Mouse (Mus musculus): ENCODE measurements around the gene Cdon. TPM values are rescaled to one million over a fixed set of nuclear protein-coding genes. Genes with fewer than 3 reads are reported as not detected.

Gene Cdon
- polyA plus RNA-seq, 1 experiment from 2014 or later: 9.3 TPM

- 64% methylated on average over 3 of the region's 3 CpGs for WGBS
These were observed 97.2 kb downstream of the Cdon start, which contains the start of gene Gm1113 for GRCm38 (mm10) chr9:35518169-35518568. Gene Gm1113 (minus strand): TSS chr9:35518269.

GRCm38 (mm10) chr9:35520631-35521348 is 99.9 kb downstream of the Cdon start:
- Histone ChIP-seq H3K36me3 (ENCODE audit: control insufficient read depth, insufficient read depth, low read length) (no peaks in the 10 kb centered on the region), H3K4me1 (replicated peaks; ENCODE audit: control insufficient read depth, insufficient read depth, low read length) (peaks cover 9% of the 10 kb centered on the region), H3K27ac (ENCODE audit: low read depth) (no peak overlapping the region), H3K9ac (ENCODE audit: low read length) (no peak overlapping the region), H3K4me3 (ENCODE audit: low read depth, low read length) (no peak overlapping the region), H3K4me2 (ENCODE audit: low read length) (no peak overlapping the region), H3K9me3 (ENCODE audit: control insufficient read depth, low read length) (no peaks in the 10 kb centered on the region), H3K27me3 (replicated peaks; ENCODE audit: control insufficient read depth, insufficient read depth, low read length) (no peaks in the 10 kb centered on the region)
- ATAC-seq (replicated peaks; ENCODE audit: low FRiP score, low TSS enrichment, low read depth): no peak
- DNase-seq (ENCODE audit: low spot score): no peak
- 77% methylated on average over 6 of the region's 6 CpGs for WGBS

More at GRCm38 (mm10) chr9:35518169-35518568, 97.2 kb downstream of the Cdon start, which contains the start of gene Gm1113:
- no peak for ATAC-seq (replicated peaks; ENCODE audit: low FRiP score, low TSS enrichment, low read depth)
- Histone ChIP-seq H3K36me3 (ENCODE audit: control insufficient read depth, insufficient read depth, low read length) (no peaks in the 10 kb centered on the region), H3K27ac (ENCODE audit: low read depth) (no peak within 1 kb of the TSS), H3K9me3 (ENCODE audit: control insufficient read depth, low read length) (no peaks in the 10 kb centered on the region), H3K4me2 (ENCODE audit: low read length) (no peak within 1 kb of the TSS), H3K4me1 (replicated peaks; ENCODE audit: control insufficient read depth, insufficient read depth, low read length) (no peaks in the 10 kb centered on the region), H3K4me3 (ENCODE audit: low read depth, low read length) (no peak within 1 kb of the TSS), H3K9ac (ENCODE audit: low read length) (no peak within 1 kb of the TSS), H3K27me3 (replicated peaks; ENCODE audit: control insufficient read depth, insufficient read depth, low read length) (no peaks in the 10 kb centered on the region)
- DNase-seq (ENCODE audit: low spot score): no peak

GRCm38 (mm10) chr9:35522241-35522640 is 101.3 kb downstream of the Cdon start:
- no peak overlapping the region for H3K9ac ChIP-seq (ENCODE audit: low read length)
- peaks cover 9% of the 10 kb centered on the region for H3K4me1 ChIP-seq (replicated peaks; ENCODE audit: control insufficient read depth, insufficient read depth, low read length)
- 77% methylated on average over 2 of the region's 2 CpGs for WGBS
- no peak overlapping the region for H3K27ac ChIP-seq (ENCODE audit: low read depth)
- ATAC-seq (replicated peaks; ENCODE audit: low FRiP score, low TSS enrichment, low read depth): no peak
- no peaks in the 10 kb centered on the region for H3K36me3 ChIP-seq (ENCODE audit: control insufficient read depth, insufficient read depth, low read length)
- H3K27me3 ChIP-seq (replicated peaks; ENCODE audit: control insufficient read depth, insufficient read depth, low read length): no peaks in the 10 kb centered on the region
- no peak for DNase-seq (ENCODE audit: low spot score)
- no peak overlapping the region for H3K4me3 ChIP-seq (ENCODE audit: low read depth, low read length)
- H3K9me3 ChIP-seq (ENCODE audit: control insufficient read depth, low read length): no peaks in the 10 kb centered on the region
- H3K4me2 ChIP-seq (ENCODE audit: low read length): no peak overlapping the region

GRCm38 (mm10) chr9:35522821-35523515 is 102.0 kb downstream of the Cdon start:
- ATAC-seq (replicated peaks; ENCODE audit: low FRiP score, low TSS enrichment, low read depth): no peak
- H3K9me3 ChIP-seq (ENCODE audit: control insufficient read depth, low read length): no peaks in the 10 kb centered on the region
- 0 out of 2 replicates have a peak overlapping the region, but pooled peaks have one; percentile 62 for H3K27ac ChIP-seq (ENCODE audit: low read depth)
- WGBS: 76% methylated on average over 1 of the region's 1 CpGs
- DNase-seq (ENCODE audit: low spot score): no peak
- no peak overlapping the region for H3K9ac ChIP-seq (ENCODE audit: low read length)
- no peaks in the 10 kb centered on the region for H3K36me3 ChIP-seq (ENCODE audit: control insufficient read depth, insufficient read depth, low read length)
- no peaks in the 10 kb centered on the region for H3K27me3 ChIP-seq (replicated peaks; ENCODE audit: control insufficient read depth, insufficient read depth, low read length)
- H3K4me2 ChIP-seq (ENCODE audit: low read length): no peak overlapping the region
- H3K4me1 ChIP-seq (replicated peaks; ENCODE audit: control insufficient read depth, insufficient read depth, low read length): peaks cover 9% of the 10 kb centered on the region
- H3K4me3 ChIP-seq (ENCODE audit: low read depth, low read length): no peak overlapping the region

GRCm38 (mm10) chr9:35523541-35523940 is 102.6 kb downstream of the Cdon start:
- Histone ChIP-seq H3K36me3 (ENCODE audit: control insufficient read depth, insufficient read depth, low read length) (no peaks in the 10 kb centered on the region), H3K4me1 (replicated peaks; ENCODE audit: control insufficient read depth, insufficient read depth, low read length) (peaks cover 9% of the 10 kb centered on the region), H3K27me3 (replicated peaks; ENCODE audit: control insufficient read depth, insufficient read depth, low read length) (no peaks in the 10 kb centered on the region), H3K9ac (ENCODE audit: low read length) (no peak overlapping the region), H3K4me2 (ENCODE audit: low read length) (no peak overlapping the region), H3K27ac (ENCODE audit: low read depth) (peak overlapping the region; percentile 62), H3K9me3 (ENCODE audit: control insufficient read depth, low read length) (no peaks in the 10 kb centered on the region), H3K4me3 (ENCODE audit: low read depth, low read length) (no peak overlapping the region)
- ATAC-seq (replicated peaks; ENCODE audit: low FRiP score, low TSS enrichment, low read depth) (peak; percentile 78), DNase-seq (ENCODE audit: low spot score) (peak; percentile 72)
- WGBS: 30% methylated on average over 5 of the region's 5 CpGs

GRCm38 (mm10) chr9:35523941-35524411 is 103.0 kb downstream of the Cdon start:
- 22% methylated on average over 7 of the region's 7 CpGs for WGBS
- ATAC-seq (replicated peaks; ENCODE audit: low FRiP score, low TSS enrichment, low read depth): peak; percentile 77
- peak overlapping the region; percentile 1; the same call in 1 of the 2 replicates for H3K4me2 ChIP-seq (ENCODE audit: low read length)

GRCm38 (mm10) chr9:35529141-35529540 is 108.2 kb downstream of the Cdon start:
- Histone ChIP-seq H3K36me3 (ENCODE audit: control insufficient read depth, insufficient read depth, low read length) (no peaks in the 10 kb centered on the region), H3K9ac (ENCODE audit: low read length) (no peak overlapping the region), H3K4me3 (ENCODE audit: low read depth, low read length) (no peak overlapping the region), H3K4me2 (ENCODE audit: low read length) (no peak overlapping the region), H3K27me3 (replicated peaks; ENCODE audit: control insufficient read depth, insufficient read depth, low read length) (no peaks in the 10 kb centered on the region), H3K4me1 (replicated peaks; ENCODE audit: control insufficient read depth, insufficient read depth, low read length) (peaks cover 7% of the 10 kb centered on the region; the same call in 1 of the 2 replicates), H3K9me3 (ENCODE audit: control insufficient read depth, low read length) (no peaks in the 10 kb centered on the region), H3K27ac (ENCODE audit: low read depth) (no peak overlapping the region)
- WGBS: 61% methylated on average over 3 of the region's 3 CpGs
- ATAC-seq (replicated peaks; ENCODE audit: low FRiP score, low TSS enrichment, low read depth): no peak
- DNase-seq (ENCODE audit: low spot score): no peak

More at GRCm38 (mm10) chr9:35523941-35524411, 103.0 kb downstream of the Cdon start:
- peak; percentile 81 for DNase-seq (ENCODE audit: low spot score)
- H3K4me1 ChIP-seq (replicated peaks; ENCODE audit: control insufficient read depth, insufficient read depth, low read length): peaks cover 9% of the 10 kb centered on the region
- H3K4me3 ChIP-seq (ENCODE audit: low read depth, low read length): no peak overlapping the region
- no peak overlapping the region for H3K9ac ChIP-seq (ENCODE audit: low read length)
- H3K27me3 ChIP-seq (replicated peaks; ENCODE audit: control insufficient read depth, insufficient read depth, low read length): no peaks in the 10 kb centered on the region
- H3K36me3 ChIP-seq (ENCODE audit: control insufficient read depth, insufficient read depth, low read length): no peaks in the 10 kb centered on the region
- H3K9me3 ChIP-seq (ENCODE audit: control insufficient read depth, low read length): no peaks in the 10 kb centered on the region
- H3K27ac ChIP-seq (ENCODE audit: low read depth): peak overlapping the region; percentile 62

- Histone ChIP-seq H3K9ac (ENCODE audit: low read length) (no peak overlapping the region), H3K4me1 (replicated peaks; ENCODE audit: control insufficient read depth, insufficient read depth, low read length) (peaks cover 3% of the 10 kb centered on the region; the same call in 1 of the 2 replicates), H3K4me3 (ENCODE audit: low read depth, low read length) (no peak overlapping the region), H3K27ac (ENCODE audit: low read depth) (no peak overlapping the region), H3K4me2 (ENCODE audit: low read length) (no peak overlapping the region), H3K27me3 (replicated peaks; ENCODE audit: control insufficient read depth, insufficient read depth, low read length) (no peaks in the 10 kb centered on the region), H3K9me3 (ENCODE audit: control insufficient read depth, low read length) (no peaks in the 10 kb centered on the region), H3K36me3 (ENCODE audit: control insufficient read depth, insufficient read depth, low read length) (no peaks in the 10 kb centered on the region)
- ATAC-seq (replicated peaks; ENCODE audit: low FRiP score, low TSS enrichment, low read depth): no peak
- WGBS: 19% methylated on average over 1 of the region's 1 CpGs
- DNase-seq (ENCODE audit: low spot score): no peak
These were observed 108.9 kb downstream of the Cdon start for GRCm38 (mm10) chr9:35529796-35530195.
